Mouse (Mus musculus) heart, postnatal 0 days (tissue): ENCODE measurements at regions not wholly inside any gene's neighbourhood (a gene's known extent, or its start where the extent isn't known, plus 50 kb on each side); places are given as distances from the start of the nearest gene placed in this dataset.

Experiments used
- ATAC-seq: fragments of 200-750 bp; cut with Nextera tagmentation; 2 replicates; pipeline ENCODE4 v1.8.0; 2017; ENCODE audit warnings: low read depth, moderate number of reproducible peaks, moderate library complexity; ENCODE audit not compliant: insufficient read depth
- DNase-seq: peaks from one replicate; pipeline ENCODE4 v3.0.0-alpha.2; 2016; ENCODE audit warnings: low spot score
- H3K27ac ChIP-seq: fragments of 300-500 bp; sonication (generic); 2 replicates; pipeline ENCODE4 v1.5.1; 2014; ENCODE audit warnings: low read depth, mild to moderate bottlenecking
- H3K27me3 ChIP-seq: fragments of 300-500 bp; sonication (generic); 2 replicates; pipeline ENCODE4 v1.6.1; 2014; ENCODE audit warnings: low read length, mixed read lengths; ENCODE audit not compliant: control insufficient read depth, insufficient read depth
- H3K36me3 ChIP-seq: fragments of 300-500 bp; sonication (generic); replicated peaks from 2 replicates; pipeline ENCODE4 v1.6.1; 2014; ENCODE audit warnings: low read length, mixed read lengths; ENCODE audit not compliant: control insufficient read depth, insufficient read depth
- H3K4me1 ChIP-seq: fragments of 300-500 bp; sonication (generic); 2 replicates; pipeline ENCODE4 v1.6.1; 2014; ENCODE audit warnings: antibody characterized with exemption; ENCODE audit not compliant: control insufficient read depth, insufficient read depth
- H3K4me2 ChIP-seq: fragments of 300-500 bp; sonication (generic); 2 replicates; pipeline ENCODE4 v1.6.1; 2014; ENCODE audit warnings: low read depth, mild to moderate bottlenecking, low read length, moderate library complexity
- H3K4me3 ChIP-seq: fragments of 300-500 bp; sonication (generic); 2 replicates; pipeline ENCODE4 v1.5.1; 2014; ENCODE audit warnings: low read depth, low read length
- H3K9ac ChIP-seq: fragments of 300-500 bp; sonication (generic); replicated peaks from 2 replicates; pipeline ENCODE4 v1.6.1; 2014; ENCODE audit warnings: low read depth, low read length, mixed read lengths
- H3K9me3 ChIP-seq: fragments of 300-500 bp; sonication (generic); replicated peaks from 2 replicates; pipeline ENCODE4 v1.6.1; 2016; ENCODE audit warnings: low read length; ENCODE audit not compliant: control insufficient read depth
- CTCF ChIP-seq: IDR thresholded peaks from 2 replicates; pipeline ENCODE4 v1.5.1; 2016; ENCODE audit warnings: antibody characterized with exemption, control low read depth, low read depth
- EP300 ChIP-seq: IDR thresholded peaks from 2 replicates; pipeline ENCODE4 v1.6.1; 2016; ENCODE audit warnings: antibody characterized with exemption, low read depth
- WGBS: fragments of 180-500 bp; shearing (Covaris S2); extraction: QIAGEN DNeasy Blood & Tissue Kit; methylation state at CpG from one replicate; pipeline ENCODE4 v1.1.7; 2014; 5-methylcytosine and 5-hydroxymethylcytosine counted together

- TF ChIP-seq EP300 (no peak), CTCF (no peak)
- WGBS: 61% methylated on average over 5 of the region's 5 CpGs
- Histone ChIP-seq H3K27ac (no peak overlapping the region), H3K9ac (no peak overlapping the region), H3K4me3 (no peak overlapping the region), H3K9me3 (no peaks in the 10 kb centered on the region), H3K4me2 (no peak overlapping the region), H3K36me3 (no peaks in the 10 kb centered on the region), H3K4me1 (no peaks in the 10 kb centered on the region), H3K27me3 (no peaks in the 10 kb centered on the region)
- ATAC-seq: no peak
- DNase-seq: no peak
Observed at GRCm38 (mm10) chr16:88375622-88376021, 85.6 kb upstream of the Grik1 start.

- Histone ChIP-seq H3K36me3 (no peaks in the 10 kb centered on the region), H3K4me3 (no peak overlapping the region), H3K4me1 (no peaks in the 10 kb centered on the region), H3K27me3 (no peaks in the 10 kb centered on the region), H3K9me3 (no peaks in the 10 kb centered on the region), H3K27ac (no peak overlapping the region), H3K4me2 (no peak overlapping the region), H3K9ac (no peak overlapping the region)
- ATAC-seq (no peak), DNase-seq (no peak)
- 38% methylated on average over 2 of the region's 2 CpGs for WGBS
- TF ChIP-seq CTCF (no peak), EP300 (no peak)
Observed at GRCm38 (mm10) chr16:88374612-88375011, 84.5 kb upstream of the Grik1 start.

- DNase-seq (peak; percentile 50), ATAC-seq (no peak)
- 44% methylated on average over 7 of the region's 7 CpGs for WGBS
- no peak overlapping the region for H3K27ac ChIP-seq
- no peak overlapping the region for H3K4me2 ChIP-seq
- no peaks in the 10 kb centered on the region for H3K9me3 ChIP-seq
- H3K4me1 ChIP-seq: no peaks in the 10 kb centered on the region
- no peak overlapping the region for H3K9ac ChIP-seq
- H3K4me3 ChIP-seq: no peak overlapping the region
- no peaks in the 10 kb centered on the region for H3K27me3 ChIP-seq
- TF ChIP-seq EP300: no peak
- peak; percentile 84 for TF ChIP-seq CTCF
- H3K36me3 ChIP-seq: no peaks in the 10 kb centered on the region
Observed at GRCm38 (mm10) chr16:88372034-88372433, 82.0 kb upstream of the Grik1 start.

- WGBS: 38% methylated on average over 6 of the region's 6 CpGs
- Histone ChIP-seq H3K9ac (no peak overlapping the region), H3K9me3 (no peaks in the 10 kb centered on the region), H3K4me2 (no peak overlapping the region), H3K27me3 (no peaks in the 10 kb centered on the region), H3K27ac (no peak overlapping the region), H3K4me3 (no peak overlapping the region), H3K36me3 (no peaks in the 10 kb centered on the region), H3K4me1 (no peaks in the 10 kb centered on the region)
- DNase-seq (no peak), ATAC-seq (no peak)
- TF ChIP-seq CTCF (no peak), EP300 (no peak)
Observed at GRCm38 (mm10) chr16:88368146-88368545, 78.1 kb upstream of the Grik1 start.

GRCm38 (mm10) chr16:88367162-88367561 is 77.1 kb upstream of the Grik1 start:
- Histone ChIP-seq H3K9me3 (no peaks in the 10 kb centered on the region), H3K9ac (no peak overlapping the region), H3K4me3 (no peak overlapping the region), H3K27ac (no peak overlapping the region), H3K27me3 (no peaks in the 10 kb centered on the region), H3K36me3 (no peaks in the 10 kb centered on the region), H3K4me2 (no peak overlapping the region), H3K4me1 (no peaks in the 10 kb centered on the region)
- WGBS: 55% methylated on average over 1 of the region's 1 CpGs
- TF ChIP-seq EP300 (no peak), CTCF (no peak)
- no peak for ATAC-seq
- DNase-seq: no peak

GRCm38 (mm10) chr16:88360081-88360480 is 70.0 kb upstream of the Grik1 start:
- H3K27me3 ChIP-seq: no peaks in the 10 kb centered on the region
- no peaks in the 10 kb centered on the region for H3K36me3 ChIP-seq
- no peak overlapping the region for H3K9ac ChIP-seq
- no peaks in the 10 kb centered on the region for H3K4me1 ChIP-seq
- H3K27ac ChIP-seq: no peak overlapping the region
- 12% methylated on average over 2 of the region's 2 CpGs for WGBS
- no peak overlapping the region for H3K4me2 ChIP-seq
- H3K4me3 ChIP-seq: no peak overlapping the region
- TF ChIP-seq EP300: no peak
- no peaks in the 10 kb centered on the region for H3K9me3 ChIP-seq
- ATAC-seq (no peak), DNase-seq (no peak)
